Mouse (Mus musculus) right cerebral cortex, postnatal 36 days (tissue): ENCODE results near the gene Sgo1.
"Not testable (repeated sequence)": the region's sequence is repeated elsewhere in the genome, so short reads cannot be mapped to it uniquely, and the experiment has no call there.

Source experiments
- DNase-seq, 2 experiments: peaks; one replicate each; pipeline ENCODE4 v3.0.0; 2022; ENCODE audit warnings: low spot score in 2 of 2, mixed read lengths in 1 of 2

Gene Sgo1

GRCm38 (mm10) chr17:53688877-53689802 lies at the start of gene Sgo1:
Sgo1 (minus strand) TSS chr17:53689333.
- peak; percentile 92 for DNase-seq

- not testable (repeated sequence) for DNase-seq
Measured at GRCm38 (mm10) chr17:53718916-53719315, 29.8 kb upstream of the Sgo1 start.

GRCm38 (mm10) chr17:53718474-53718873 lies 29.3 kb upstream of the Sgo1 start:
- DNase-seq: no peak

- not testable (repeated sequence) for DNase-seq
Measured at GRCm38 (mm10) chr17:53715161-53715560, 26.0 kb upstream of the Sgo1 start.

GRCm38 (mm10) chr17:53714453-53714852 lies 25.3 kb upstream of the Sgo1 start:
- DNase-seq: no peak

GRCm38 (mm10) chr17:53697521-53697920 lies 8.4 kb upstream of the Sgo1 start:
- DNase-seq: not testable (repeated sequence)

GRCm38 (mm10) chr17:53694039-53694438 lies 4.9 kb upstream of the Sgo1 start:
- no peak for DNase-seq

GRCm38 (mm10) chr17:53689946-53690345 lies 813 bp upstream of the Sgo1 start:
- DNase-seq: no peak

- no peak for DNase-seq
Measured at GRCm38 (mm10) chr17:53688321-53688720, 812 bp downstream of the Sgo1 start.

- DNase-seq: peak; percentile 28 to 42
Measured at GRCm38 (mm10) chr17:53678716-53679115, 10.4 kb downstream of the Sgo1 start.

- DNase-seq: no peak
Measured at GRCm38 (mm10) chr17:53670453-53670852, 18.7 kb downstream of the Sgo1 start.

GRCm38 (mm10) chr17:53664703-53665382 lies 24.3 kb downstream of the Sgo1 start:
- DNase-seq: no peak

- no peak for DNase-seq
Measured at GRCm38 (mm10) chr17:53664267-53664666, 24.9 kb downstream of the Sgo1 start.

- DNase-seq: no peak
Measured at GRCm38 (mm10) chr17:53661056-53661840, 27.9 kb downstream of the Sgo1 start.

- DNase-seq: peak; percentile 11 to 18
Measured at GRCm38 (mm10) chr17:53659738-53660137, 29.4 kb downstream of the Sgo1 start.

- no peak for DNase-seq
Measured at GRCm38 (mm10) chr17:53659230-53659629, 29.9 kb downstream of the Sgo1 start.

- DNase-seq: no peak
Measured at GRCm38 (mm10) chr17:53658668-53659067, 30.5 kb downstream of the Sgo1 start.

- DNase-seq: not testable (repeated sequence)
Measured at GRCm38 (mm10) chr17:53657391-53657790, 31.7 kb downstream of the Sgo1 start.

GRCm38 (mm10) chr17:53656369-53656860 lies 32.7 kb downstream of the Sgo1 start:
- no peak for DNase-seq

GRCm38 (mm10) chr17:53655959-53656358 lies 33.2 kb downstream of the Sgo1 start:
- no peak for DNase-seq

GRCm38 (mm10) chr17:53655081-53655480 lies 34.1 kb downstream of the Sgo1 start:
- no peak for DNase-seq

- no peak for DNase-seq
Measured at GRCm38 (mm10) chr17:53654596-53654995, 34.5 kb downstream of the Sgo1 start.
